Mouse (Mus musculus): ENCODE results near the gene Gngt2. TPM values are rescaled to one million over a fixed set of nuclear protein-coding genes. Genes with fewer than 3 reads are reported as not detected.
A peak's percentile ranks its signal among the peaks of the same experiment; 100 is the strongest.

Gene Gngt2
- polyA plus RNA-seq (2014; fragmentation: Nextera tagmentation; extraction: Ambion mirVana): 19.5 and 26.0 TPM in 2 replicates

- Histone ChIP-seq H3K4me3 (ENCODE audit: low read length) (no peak within 1 kb of the TSS), H3K9me3 (ENCODE audit: control insufficient read depth, low read length) (no peaks in the 10 kb centered on the region), H3K9ac (ENCODE audit: low read depth, low read length) (no peak within 1 kb of the TSS), H3K36me3 (ENCODE audit: control insufficient read depth, insufficient read depth, low read length) (no peaks in the 10 kb centered on the region), H3K27ac (ENCODE audit: low read depth, low read length) (peak within 1 kb of the TSS; percentile 37; the same call in 1 of the 2 replicates), H3K4me1 (ENCODE audit: control insufficient read depth, insufficient read depth, low read length) (peaks cover 29% of the 10 kb centered on the region), H3K27me3 (ENCODE audit: control insufficient read depth, insufficient read depth, low read length) (peaks cover 39% of the 10 kb centered on the region), H3K4me2 (replicated peaks; ENCODE audit: low read depth, low read length) (no peak within 1 kb of the TSS)
- 58% methylated on average over 10 of the region's 10 CpGs for WGBS
- ATAC-seq (ENCODE audit: low FRiP score, low TSS enrichment): peak; percentile 30; the same call in 1 of the 2 replicates
Measured at GRCm38 (mm10) chr11:95837059-95837458, at the start of gene Gngt2. Gene Gngt2, plus strand, starts transcription at chr11:95837216.

- no peaks in the 10 kb centered on the region for H3K4me1 ChIP-seq (ENCODE audit: control insufficient read depth, insufficient read depth, low read length)
- ATAC-seq (ENCODE audit: low FRiP score, low TSS enrichment): no peak
- H3K36me3 ChIP-seq (ENCODE audit: control insufficient read depth, insufficient read depth, low read length): no peaks in the 10 kb centered on the region
- 73% methylated on average over 8 of the region's 8 CpGs for WGBS
- H3K27me3 ChIP-seq (ENCODE audit: control insufficient read depth, insufficient read depth, low read length): no peaks in the 10 kb centered on the region
- H3K4me3 ChIP-seq (ENCODE audit: low read length): no peak overlapping the region
- H3K9me3 ChIP-seq (ENCODE audit: control insufficient read depth, low read length): peaks cover 4% of the 10 kb centered on the region; the same call in 1 of the 2 replicates
- no peak overlapping the region for H3K4me2 ChIP-seq (replicated peaks; ENCODE audit: low read depth, low read length)
- H3K27ac ChIP-seq (ENCODE audit: low read depth, low read length): no peak overlapping the region
- H3K9ac ChIP-seq (ENCODE audit: low read depth, low read length): no peak overlapping the region
Measured at GRCm38 (mm10) chr11:95789451-95789891, 47.5 kb upstream of the Gngt2 start.

GRCm38 (mm10) chr11:95791787-95792186 is 45.2 kb upstream of the Gngt2 start:
- Histone ChIP-seq H3K4me3 (ENCODE audit: low read length) (no peak overlapping the region), H3K27me3 (ENCODE audit: control insufficient read depth, insufficient read depth, low read length) (no peaks in the 10 kb centered on the region; the same call in none of the 2 replicates), H3K36me3 (ENCODE audit: control insufficient read depth, insufficient read depth, low read length) (no peaks in the 10 kb centered on the region), H3K4me1 (ENCODE audit: control insufficient read depth, insufficient read depth, low read length) (peaks cover 4% of the 10 kb centered on the region; the same call in 1 of the 2 replicates), H3K4me2 (replicated peaks; ENCODE audit: low read depth, low read length) (no peak overlapping the region), H3K9ac (ENCODE audit: low read depth, low read length) (no peak overlapping the region), H3K27ac (ENCODE audit: low read depth, low read length) (no peak overlapping the region), H3K9me3 (ENCODE audit: control insufficient read depth, low read length) (no peaks in the 10 kb centered on the region)
- no peak for ATAC-seq (ENCODE audit: low FRiP score, low TSS enrichment)
- 63% methylated on average over 13 of the region's 13 CpGs for WGBS

GRCm38 (mm10) chr11:95792950-95793509 is 44.0 kb upstream of the Gngt2 start:
- Histone ChIP-seq H3K9me3 (ENCODE audit: control insufficient read depth, low read length) (no peaks in the 10 kb centered on the region), H3K27ac (ENCODE audit: low read depth, low read length) (no peak overlapping the region), H3K4me1 (ENCODE audit: control insufficient read depth, insufficient read depth, low read length) (peaks cover 4% of the 10 kb centered on the region; the same call in 1 of the 2 replicates), H3K4me3 (ENCODE audit: low read length) (no peak overlapping the region), H3K4me2 (replicated peaks; ENCODE audit: low read depth, low read length) (no peak overlapping the region), H3K36me3 (ENCODE audit: control insufficient read depth, insufficient read depth, low read length) (no peaks in the 10 kb centered on the region), H3K27me3 (ENCODE audit: control insufficient read depth, insufficient read depth, low read length) (peaks cover 6% of the 10 kb centered on the region), H3K9ac (ENCODE audit: low read depth, low read length) (no peak overlapping the region)
- no peak for ATAC-seq (ENCODE audit: low FRiP score, low TSS enrichment)
- WGBS: 93% methylated on average over 8 of the region's 8 CpGs

GRCm38 (mm10) chr11:95794201-95794600 is 42.8 kb upstream of the Gngt2 start:
- no peak overlapping the region for H3K27ac ChIP-seq (ENCODE audit: low read depth, low read length)
- H3K9me3 ChIP-seq (ENCODE audit: control insufficient read depth, low read length): no peaks in the 10 kb centered on the region
- no peak overlapping the region for H3K9ac ChIP-seq (ENCODE audit: low read depth, low read length)
- no peaks in the 10 kb centered on the region for H3K36me3 ChIP-seq (ENCODE audit: control insufficient read depth, insufficient read depth, low read length)
- no peak for ATAC-seq (ENCODE audit: low FRiP score, low TSS enrichment)
- no peak overlapping the region for H3K4me3 ChIP-seq (ENCODE audit: low read length)
- peaks cover 6% of the 10 kb centered on the region for H3K27me3 ChIP-seq (ENCODE audit: control insufficient read depth, insufficient read depth, low read length)
- 55% methylated on average over 5 of the region's 5 CpGs for WGBS
- H3K4me1 ChIP-seq (ENCODE audit: control insufficient read depth, insufficient read depth, low read length): peaks cover 4% of the 10 kb centered on the region; the same call in 1 of the 2 replicates
- H3K4me2 ChIP-seq (replicated peaks; ENCODE audit: low read depth, low read length): no peak overlapping the region

- Histone ChIP-seq H3K4me1 (ENCODE audit: control insufficient read depth, insufficient read depth, low read length) (peaks cover 4% of the 10 kb centered on the region; the same call in 1 of the 2 replicates), H3K9ac (ENCODE audit: low read depth, low read length) (no peak overlapping the region), H3K9me3 (ENCODE audit: control insufficient read depth, low read length) (no peaks in the 10 kb centered on the region), H3K36me3 (ENCODE audit: control insufficient read depth, insufficient read depth, low read length) (no peaks in the 10 kb centered on the region), H3K4me3 (ENCODE audit: low read length) (no peak overlapping the region), H3K27me3 (ENCODE audit: control insufficient read depth, insufficient read depth, low read length) (peaks cover 6% of the 10 kb centered on the region), H3K27ac (ENCODE audit: low read depth, low read length) (no peak overlapping the region), H3K4me2 (replicated peaks; ENCODE audit: low read depth, low read length) (no peak overlapping the region)
- WGBS: 50% methylated on average over 5 of the region's 5 CpGs
- ATAC-seq (ENCODE audit: low FRiP score, low TSS enrichment): no peak
Measured at GRCm38 (mm10) chr11:95795582-95795981, 41.4 kb upstream of the Gngt2 start.

GRCm38 (mm10) chr11:95805010-95805409 is 32.0 kb upstream of the Gngt2 start:
- 70% methylated on average over 5 of the region's 5 CpGs for WGBS
- Histone ChIP-seq H3K4me3 (ENCODE audit: low read length) (no peak overlapping the region), H3K36me3 (ENCODE audit: control insufficient read depth, insufficient read depth, low read length) (no peaks in the 10 kb centered on the region), H3K9ac (ENCODE audit: low read depth, low read length) (no peak overlapping the region), H3K4me2 (replicated peaks; ENCODE audit: low read depth, low read length) (no peak overlapping the region), H3K4me1 (ENCODE audit: control insufficient read depth, insufficient read depth, low read length) (no peaks in the 10 kb centered on the region), H3K9me3 (ENCODE audit: control insufficient read depth, low read length) (peaks cover 3% of the 10 kb centered on the region; the same call in 1 of the 2 replicates), H3K27ac (ENCODE audit: low read depth, low read length) (no peak overlapping the region), H3K27me3 (ENCODE audit: control insufficient read depth, insufficient read depth, low read length) (no peaks in the 10 kb centered on the region)
- ATAC-seq (ENCODE audit: low FRiP score, low TSS enrichment): no peak

GRCm38 (mm10) chr11:95805527-95805926 is 31.5 kb upstream of the Gngt2 start:
- 23% methylated on average over 3 of the region's 3 CpGs for WGBS
- 0 out of 2 replicates have a peak, but pooled peaks have one; percentile 12 for ATAC-seq (ENCODE audit: low FRiP score, low TSS enrichment)
- no peak overlapping the region for H3K4me3 ChIP-seq (ENCODE audit: low read length)
- no peaks in the 10 kb centered on the region for H3K27me3 ChIP-seq (ENCODE audit: control insufficient read depth, insufficient read depth, low read length)
- peaks cover 3% of the 10 kb centered on the region; the same call in 1 of the 2 replicates for H3K9me3 ChIP-seq (ENCODE audit: control insufficient read depth, low read length)
- H3K36me3 ChIP-seq (ENCODE audit: control insufficient read depth, insufficient read depth, low read length): no peaks in the 10 kb centered on the region
- no peak overlapping the region for H3K9ac ChIP-seq (ENCODE audit: low read depth, low read length)
- no peaks in the 10 kb centered on the region for H3K4me1 ChIP-seq (ENCODE audit: control insufficient read depth, insufficient read depth, low read length)
- no peak overlapping the region for H3K4me2 ChIP-seq (replicated peaks; ENCODE audit: low read depth, low read length)
- no peak overlapping the region for H3K27ac ChIP-seq (ENCODE audit: low read depth, low read length)

GRCm38 (mm10) chr11:95807884-95808283 is 29.1 kb upstream of the Gngt2 start:
- no peak overlapping the region for H3K4me2 ChIP-seq (replicated peaks; ENCODE audit: low read depth, low read length)
- H3K36me3 ChIP-seq (ENCODE audit: control insufficient read depth, insufficient read depth, low read length): no peaks in the 10 kb centered on the region
- H3K4me3 ChIP-seq (ENCODE audit: low read length): no peak overlapping the region
- WGBS: 92% methylated on average over 5 of the region's 5 CpGs
- ATAC-seq (ENCODE audit: low FRiP score, low TSS enrichment): no peak
- no peaks in the 10 kb centered on the region for H3K27me3 ChIP-seq (ENCODE audit: control insufficient read depth, insufficient read depth, low read length)
- no peak overlapping the region for H3K9ac ChIP-seq (ENCODE audit: low read depth, low read length)
- H3K9me3 ChIP-seq (ENCODE audit: control insufficient read depth, low read length): peaks cover 3% of the 10 kb centered on the region; the same call in 1 of the 2 replicates
- H3K4me1 ChIP-seq (ENCODE audit: control insufficient read depth, insufficient read depth, low read length): no peaks in the 10 kb centered on the region
- no peak overlapping the region for H3K27ac ChIP-seq (ENCODE audit: low read depth, low read length)
